Mouse (Mus musculus) ovary, adult 10 weeks (tissue): Measurements from ENCODE around the gene Olfr1085. TPM values are rescaled to one million over a fixed set of nuclear protein-coding genes. Genes with fewer than 3 reads are reported as not detected.

ENCODE experiments used
- polyA plus RNA-seq: library from polyadenylated mRNA; stranded (reverse); fragments of 350-450 nt; fragmentation: Illumina TruSeq; extraction: RNeasy Lipid Tissue Mini Kit (QIAGEN cat#74804); gene quantifications from one replicate; pipeline ENCODE4 v1.2.3, GENCODE M21; 2014

The Olfr1085 gene
- not detected for polyA plus RNA-seq

DNA sequence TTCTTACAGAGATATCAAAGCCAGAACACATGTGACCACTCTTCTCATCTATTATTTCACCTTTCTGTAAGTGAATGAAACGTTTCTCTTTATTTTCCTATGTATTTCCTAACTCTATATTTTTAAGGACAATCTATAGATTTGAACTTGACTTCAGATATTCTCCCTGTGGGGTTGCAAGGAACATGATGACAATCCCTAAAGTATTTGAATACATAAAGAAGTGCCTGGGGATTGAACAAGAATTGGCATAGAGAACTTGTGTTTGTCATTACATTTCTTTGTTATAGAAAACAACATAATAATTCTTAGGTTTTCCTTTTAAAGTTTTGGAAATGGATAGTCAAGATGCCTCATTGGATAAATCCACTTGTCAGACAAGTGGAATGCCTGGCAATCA, at the start of gene Olfr1085:
Gene Olfr1085 (minus strand): TSS at position 101 of the 400 bp plus-strand sequence.

DNA sequence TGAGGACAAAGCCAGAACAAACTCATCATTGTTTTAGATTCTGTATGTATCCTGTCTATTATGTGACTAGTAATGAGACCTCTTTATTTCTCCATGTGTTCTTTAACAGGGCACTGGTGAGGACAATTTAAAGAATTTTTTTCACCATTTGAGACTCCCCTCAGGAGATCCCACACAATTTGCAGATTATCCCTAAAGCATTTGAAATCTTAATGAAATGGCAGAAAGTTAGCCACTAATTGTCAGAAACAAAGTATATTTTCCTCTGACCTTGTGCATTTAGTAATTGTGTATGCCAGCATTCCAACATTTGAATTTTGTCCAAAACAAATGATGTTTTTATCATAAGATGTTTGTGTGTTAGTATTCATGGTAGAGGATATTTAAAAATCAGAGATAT, 36.5 kb upstream of the Olfr1085 start, which contains the start of gene Olfr1087:
Gene Olfr1087 (minus strand): TSS at position 101 of the 400 bp plus-strand sequence.

GRCm38 (mm10) chr2:86679992-86680391, 18.2 kb upstream of the Olfr1085 start, which contains the start of gene Olfr1086:
Gene Olfr1086, minus strand, starts transcription at chr2:86680092.

DNA sequence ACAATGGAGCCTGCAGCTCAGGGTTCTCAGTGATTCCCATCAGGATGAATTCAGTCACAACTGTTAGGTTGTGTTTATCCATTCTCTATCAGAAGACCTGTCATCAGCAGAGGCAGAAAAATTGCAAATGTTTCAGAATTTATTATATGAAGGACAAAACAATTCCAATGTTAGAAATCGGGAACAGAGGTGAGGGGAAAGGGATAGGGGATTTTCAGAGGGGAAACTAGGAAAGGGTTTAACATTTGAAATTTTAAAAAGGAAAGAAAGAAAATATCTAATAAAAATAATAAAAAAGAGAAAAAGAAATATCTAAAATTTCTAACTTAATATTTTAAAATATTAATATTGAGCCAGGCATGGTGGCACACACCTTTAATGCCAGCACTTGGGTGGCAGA, 22.2 kb downstream of the Olfr1085 start, which contains the start of gene Olfr1084:
Gene Olfr1084 (minus strand): TSS at position 101 of the 400 bp plus-strand sequence.

Other genes starting within 250 kb of the Olfr1085 start
- not detected for gene Olfr1061, start 248.0 kb downstream of the Olfr1085 start, polyA plus RNA-seq
- not detected for gene Olfr1062, start 235.3 kb downstream of the Olfr1085 start, polyA plus RNA-seq
- not detected for gene Olfr1065, start 211.4 kb downstream of the Olfr1085 start, polyA plus RNA-seq
- not detected for gene Olfr1066, start 205.8 kb downstream of the Olfr1085 start, polyA plus RNA-seq
- gene Olfr228, start 174.6 kb downstream of the Olfr1085 start, polyA plus RNA-seq: not detected
- not detected for gene Olfr1076, start 153.6 kb downstream of the Olfr1085 start, polyA plus RNA-seq
- gene Olfr1079, start 119.5 kb downstream of the Olfr1085 start, polyA plus RNA-seq: not detected
- not detected for gene Olfr1080, start 103.8 kb downstream of the Olfr1085 start, polyA plus RNA-seq
- gene Olfr1082, start 63.1 kb downstream of the Olfr1085 start, polyA plus RNA-seq: not detected
- not detected for gene Olfr1084, start 22.3 kb downstream of the Olfr1085 start, polyA plus RNA-seq
- gene Olfr1086, start 18.1 kb upstream of the Olfr1085 start, polyA plus RNA-seq: not detected
- not detected for gene Olfr1087, start 36.4 kb upstream of the Olfr1085 start, polyA plus RNA-seq
- gene Olfr1089, start 71.7 kb upstream of the Olfr1085 start, polyA plus RNA-seq: not detected
- gene Olfr1090, start 97.0 kb upstream of the Olfr1085 start, polyA plus RNA-seq: not detected
- not detected for gene Olfr1093, start 120.5 kb upstream of the Olfr1085 start, polyA plus RNA-seq
- gene Olfr141, start 148.0 kb upstream of the Olfr1085 start, polyA plus RNA-seq: not detected
- gene Olfr1094, start 162.6 kb upstream of the Olfr1085 start, polyA plus RNA-seq: not detected
- not detected for gene Olfr1095, start 189.7 kb upstream of the Olfr1085 start, polyA plus RNA-seq
- gene Gm13723, start 212.8 kb upstream of the Olfr1085 start, polyA plus RNA-seq: not detected
- not detected for gene Olfr1097, start 230.2 kb upstream of the Olfr1085 start, polyA plus RNA-seq